Mouse (Mus musculus): ENCODE data around the gene Ripor1. TPM values are rescaled to one million over a fixed set of nuclear protein-coding genes. Genes with fewer than 3 reads are reported as not detected.

The Ripor1 gene
- total RNA-seq, 2 experiments from 2014 or later, result 53.1 to 55.8 TPM

DNA sequence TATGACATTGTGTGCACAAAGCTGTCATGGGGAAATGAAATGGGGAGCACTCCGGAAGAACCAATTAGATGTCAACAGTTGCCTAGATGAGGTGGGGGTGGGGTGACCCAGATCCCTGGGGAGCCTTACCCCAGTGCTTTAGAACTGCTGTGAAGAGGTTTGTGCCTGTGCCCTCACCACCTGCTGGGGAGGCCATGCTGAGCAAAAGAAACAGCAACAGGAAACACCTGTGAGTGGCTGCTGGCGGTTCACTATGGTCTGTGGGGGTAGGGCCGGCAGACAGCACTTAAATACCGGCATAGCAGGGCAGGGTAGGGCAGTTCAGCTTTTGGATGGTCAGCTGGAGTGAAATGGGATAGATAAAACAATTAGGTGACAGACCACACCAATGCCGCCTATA is 18.1 kb downstream of the Ripor1 start:
- DNase-seq, result no peak
- intact Hi-C loops (cut with DNase I), result loop anchor here (2.0 kb wide), 2 partner anchors 26 to 62 kb away; no protein-coding TSS in a partner anchor

DNA sequence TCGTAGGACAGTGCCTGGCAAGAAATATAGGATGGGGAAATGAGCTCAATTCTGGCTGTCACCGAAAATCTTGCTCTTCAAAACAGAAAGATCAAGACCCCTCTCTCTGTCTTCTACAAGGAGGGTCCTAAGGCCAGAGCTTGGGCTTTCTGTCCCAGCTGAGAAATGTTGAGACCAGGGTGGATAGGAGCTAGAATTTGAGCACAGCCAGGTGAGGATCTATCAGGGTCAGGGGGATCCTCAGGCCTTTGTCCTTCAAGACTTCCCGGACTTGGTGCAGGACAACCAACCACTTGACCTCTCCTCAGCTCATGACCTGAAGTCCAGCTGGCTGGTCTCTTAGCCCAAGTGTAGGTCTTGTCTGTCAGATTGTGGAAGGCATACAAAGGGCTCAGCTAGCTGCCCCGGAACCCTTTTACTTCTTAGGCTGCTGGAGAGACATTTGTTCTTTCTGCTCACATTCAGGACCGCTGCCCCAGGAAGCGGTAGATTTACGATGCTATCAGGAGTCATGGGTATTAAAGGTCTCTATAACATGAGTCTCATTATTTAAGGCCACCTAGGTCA is 18.7 kb downstream of the Ripor1 start:
- intact Hi-C loops (cut with DNase I), result loop anchor here (2.0 kb wide), 2 partner anchors 27 to 61 kb away; no protein-coding TSS in a partner anchor
- DNase-seq, result no peak

DNA sequence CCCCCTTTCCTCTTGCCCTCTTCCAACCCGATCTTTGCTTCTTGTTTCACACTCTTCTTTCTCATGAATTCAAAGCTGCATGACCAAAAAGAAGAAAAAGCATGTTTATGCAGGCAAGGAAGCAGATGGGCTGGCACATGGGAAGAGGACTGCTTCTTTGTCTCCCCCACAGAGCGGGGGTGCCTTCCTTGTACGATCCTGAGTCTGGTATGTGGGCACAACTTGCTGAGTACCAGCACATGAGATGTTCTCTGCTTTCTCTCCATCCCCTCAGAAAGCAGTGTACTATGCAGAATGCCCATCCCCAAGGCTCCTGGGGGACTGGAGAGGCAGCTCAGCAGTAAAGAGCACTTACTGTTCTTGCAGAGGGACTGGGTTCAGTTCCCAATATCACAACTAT is 19.3 kb downstream of the Ripor1 start:
- intact Hi-C loops (cut with DNase I), result no loop called here
- no peak for DNase-seq

DNA sequence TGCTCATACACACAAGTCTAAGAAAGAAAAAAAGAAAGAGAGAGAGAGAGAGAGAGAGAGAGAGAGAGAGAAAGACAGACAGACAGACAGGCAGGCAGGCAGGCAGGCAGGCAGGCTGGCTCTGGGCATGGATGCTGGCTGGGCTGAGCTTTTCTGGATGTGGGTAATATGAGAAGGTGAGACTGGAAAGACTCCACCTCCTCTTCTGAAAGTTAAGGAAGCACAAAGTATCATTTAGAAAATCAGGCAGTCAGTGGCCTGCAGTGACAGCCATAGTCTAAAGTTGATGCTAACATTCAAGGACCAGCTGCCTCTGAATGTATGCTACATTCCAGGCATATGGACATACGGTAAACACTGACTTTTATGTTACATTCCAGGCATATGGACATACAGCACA is 19.8 kb downstream of the Ripor1 start:
- no peak for DNase-seq
- intact Hi-C loops (cut with DNase I), result no loop called here

DNA sequence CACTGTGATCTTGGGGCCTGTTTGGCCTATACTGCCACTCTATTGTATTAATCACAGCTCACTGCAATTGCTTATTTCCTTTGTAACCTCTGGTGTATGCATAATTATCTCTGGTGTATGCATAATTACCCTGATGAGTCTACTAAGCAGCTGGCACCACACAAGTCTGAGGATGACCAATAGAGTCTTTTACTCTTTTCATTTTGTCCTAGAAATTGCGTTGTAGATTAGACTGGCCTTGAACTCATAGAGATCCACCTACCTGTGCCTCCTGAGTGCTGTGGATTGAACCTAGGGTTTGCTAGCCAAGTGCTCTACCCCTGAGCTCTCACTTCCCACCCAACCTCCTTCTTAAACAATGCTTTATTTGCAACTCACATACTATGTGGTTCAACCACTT is 21.0 kb downstream of the Ripor1 start:
- DNase-seq, result no peak
- intact Hi-C loops (cut with DNase I), result no loop called here

DNA sequence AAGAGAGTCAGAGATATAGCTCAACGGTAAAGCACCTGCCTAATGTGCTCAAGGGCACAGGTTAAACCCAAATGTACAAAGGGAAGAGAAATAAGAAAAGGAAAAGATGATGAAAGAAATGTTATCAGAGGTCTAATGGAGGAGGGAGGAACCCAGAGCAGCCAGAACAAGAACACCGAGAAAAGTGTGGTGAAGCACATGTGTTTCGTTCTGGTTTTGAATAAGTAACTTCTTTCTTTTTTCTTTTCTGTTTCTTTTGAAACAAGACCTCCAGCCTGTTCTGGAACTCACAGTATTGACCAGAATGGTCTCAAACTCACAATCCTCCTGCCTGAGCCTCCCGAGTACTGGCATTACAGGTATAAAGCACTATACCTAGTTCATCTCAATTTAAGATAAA is 24.3 kb downstream of the Ripor1 start:
- intact Hi-C loops (cut with DNase I), result no loop called here

DNA sequence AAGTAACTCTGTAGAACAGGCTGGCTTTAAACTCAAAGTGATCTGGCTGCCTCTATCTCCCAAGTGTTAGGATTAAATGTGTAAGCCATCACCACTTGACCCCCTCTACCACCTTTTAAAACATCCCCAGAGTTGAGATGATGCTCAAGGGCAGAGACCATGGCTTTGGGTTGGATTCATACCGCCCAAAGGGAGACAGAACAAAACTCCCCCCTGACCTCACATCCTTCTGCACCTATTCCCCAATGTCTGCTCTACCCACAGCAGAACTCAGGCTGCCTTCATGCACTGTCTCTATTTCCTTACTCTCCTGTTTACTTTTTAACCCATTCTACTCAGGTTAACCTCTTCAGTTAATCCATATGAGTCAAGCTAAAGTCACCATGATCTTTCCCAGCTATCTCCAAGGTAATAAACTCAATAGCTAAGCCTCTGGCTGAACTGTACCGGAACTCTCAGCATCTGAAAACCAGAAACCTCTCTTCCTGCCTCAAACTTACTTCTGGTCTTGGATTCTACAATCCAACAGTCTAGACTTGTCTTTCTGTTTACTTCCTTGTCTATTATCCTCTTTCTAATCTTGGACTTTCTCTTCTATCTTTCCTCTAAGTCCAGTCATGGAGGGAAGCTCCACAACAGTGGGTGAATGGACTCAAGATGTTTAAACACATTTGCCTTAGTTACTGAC is 29.9 kb downstream of the Ripor1 start:
- intact Hi-C loops (cut with DNase I), result loop anchor here (5.0 kb wide), 1 partner anchor 42 kb away; no protein-coding TSS in a partner anchor
- no peak for DNase-seq

More for the DNA sequence above, 24.3 kb downstream of the Ripor1 start:
- DNase-seq, result no peak

DNA sequence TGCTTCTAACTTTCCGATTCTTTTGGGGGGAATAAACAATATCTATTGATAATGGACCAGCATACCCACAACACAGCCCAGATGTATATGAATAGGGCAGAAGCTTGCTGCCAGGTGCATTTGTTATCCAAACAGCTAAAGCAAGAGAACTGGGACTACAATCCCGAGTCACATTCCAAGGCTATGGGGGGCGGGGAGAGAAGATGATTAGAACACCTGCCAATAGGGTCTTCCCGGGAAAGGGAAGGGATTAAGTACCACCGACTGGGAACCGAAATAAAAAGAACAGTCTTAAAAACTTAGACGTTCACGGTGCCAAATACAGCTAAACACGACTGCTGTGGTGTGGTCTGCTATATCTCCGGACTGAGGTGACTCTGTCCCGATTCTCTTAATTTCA is 30.4 kb downstream of the Ripor1 start:
- intact Hi-C loops (cut with DNase I), result loop anchor here (5.0 kb wide), 1 partner anchor 42 kb away; no protein-coding TSS in a partner anchor
- no peak for DNase-seq

- intact Hi-C loops (cut with DNase I), result loop anchor here (2.0 to 5.0 kb wide), 2 partner anchors 39 to 41 kb away; no protein-coding TSS in a partner anchor
- peak; percentile 92 to 93 for DNase-seq
These were observed 31.2 kb downstream of the Ripor1 start, which contains the start of gene Ctcf for GRCm38 (mm10) chr8:105636018-105636962. TSS of gene Ctcf (plus strand) at chr8:105636568.

- peak in 1 of 2 experiments; percentile 78 for DNase-seq
- intact Hi-C loops (cut with DNase I), result loop anchor here (2.0 to 5.0 kb wide), 2 partner anchors 40 kb away; no protein-coding TSS in a partner anchor
These were observed 32.0 kb downstream of the Ripor1 start, which contains the start of gene Agrp for GRCm38 (mm10) chr8:105636963-105637510. TSS of gene Agrp (minus strand) at chr8:105637393.

GRCm38 (mm10) chr8:105637601-105638041 is 32.6 kb downstream of the Ripor1 start:
- intact Hi-C loops (cut with DNase I), result loop anchor here (2.0 to 5.0 kb wide), 2 partner anchors 40 to 41 kb away; no protein-coding TSS in a partner anchor
- no peak for DNase-seq

DNA sequence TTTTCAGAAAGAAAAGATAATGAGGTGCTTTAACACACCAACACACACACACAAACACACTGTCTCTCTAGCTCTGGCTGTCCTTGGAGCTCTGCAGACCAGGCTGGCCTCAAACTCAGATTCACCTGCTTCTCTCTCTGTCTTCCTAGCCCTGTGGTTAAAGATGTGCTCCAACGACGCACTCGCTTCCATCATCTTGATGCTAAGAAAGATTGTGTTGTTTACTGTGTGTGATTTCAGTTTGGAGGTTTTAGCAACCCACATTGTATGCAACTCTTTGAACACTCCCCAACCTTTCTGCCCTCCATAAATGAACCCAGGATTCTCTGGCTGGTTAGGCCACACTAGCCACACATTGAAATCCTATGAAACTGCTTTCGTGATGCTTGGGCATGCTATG is 33.5 kb downstream of the Ripor1 start:
- intact Hi-C loops (cut with DNase I), result loop anchor here (5.0 kb wide), 1 partner anchor 39 kb away; no protein-coding TSS in a partner anchor
- no peak for DNase-seq

GRCm38 (mm10) chr8:105639835-105640234 is 34.8 kb downstream of the Ripor1 start:
- DNase-seq, result no peak
- intact Hi-C loops (cut with DNase I), result loop anchor here (5.0 kb wide), 1 partner anchor 37 kb away; no protein-coding TSS in a partner anchor

DNA sequence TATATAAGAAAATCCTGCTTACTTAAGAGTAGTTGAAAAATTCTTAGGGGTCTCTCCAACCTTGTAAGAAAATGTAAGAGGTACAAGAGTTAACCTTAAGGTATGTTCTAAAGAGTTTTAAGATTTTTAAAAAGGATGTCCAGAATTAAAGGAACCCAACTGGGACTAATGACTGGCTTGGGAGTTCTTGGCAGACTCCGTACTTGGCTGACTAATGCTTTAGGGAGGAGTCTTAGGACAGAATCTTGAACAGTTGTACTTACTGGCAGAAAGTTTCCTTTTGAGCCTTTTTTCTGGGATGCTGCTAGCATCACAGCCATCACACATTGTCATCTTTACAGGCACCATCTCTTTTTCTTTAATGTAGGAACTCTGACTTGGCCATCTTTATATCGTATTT is 35.5 kb downstream of the Ripor1 start:
- peak in 1 of 2 experiments; percentile 43 for DNase-seq
- intact Hi-C loops (cut with DNase I), result no loop called here

DNA sequence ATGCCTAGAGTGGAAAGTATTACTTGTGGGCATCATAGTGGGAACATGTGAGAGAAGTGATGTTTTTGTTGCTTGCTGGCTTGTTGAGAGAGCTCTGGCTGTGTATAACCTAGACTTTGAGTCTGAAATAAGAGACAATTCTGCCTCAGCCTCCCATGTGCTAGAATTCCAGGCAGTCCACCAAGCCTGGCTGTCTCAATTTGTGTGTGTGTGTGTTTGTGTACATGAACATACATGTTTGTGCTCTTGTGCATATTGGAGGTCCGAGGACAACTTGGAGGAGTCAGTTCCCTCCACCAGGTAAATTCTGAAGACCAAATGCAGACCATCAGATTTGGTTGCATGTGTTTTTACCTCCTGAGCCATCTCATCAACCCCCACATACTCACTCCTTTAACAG is 40.1 kb downstream of the Ripor1 start:
- intact Hi-C loops (cut with DNase I), result no loop called here
- no peak for DNase-seq

DNA sequence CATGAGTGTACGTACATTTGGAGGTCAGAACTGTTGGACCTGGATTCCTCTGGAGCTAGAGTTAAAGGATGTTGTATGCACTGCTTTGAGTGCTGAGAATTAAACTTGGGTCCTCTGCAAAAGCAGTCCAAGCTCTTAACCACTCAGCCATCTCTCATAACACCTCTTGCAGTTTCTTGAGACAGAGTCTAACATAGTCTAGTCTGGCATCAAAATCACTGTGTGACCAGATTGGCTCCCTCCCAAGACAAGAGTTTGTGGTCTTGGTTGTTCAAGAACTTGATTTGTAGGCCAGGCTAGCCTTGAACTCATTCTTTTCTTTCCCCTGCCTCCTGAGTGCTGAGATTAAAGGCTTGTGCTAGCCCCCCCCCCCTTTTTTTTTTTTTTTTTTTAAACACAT is 43.9 kb downstream of the Ripor1 start:
- intact Hi-C loops (cut with DNase I), result no loop called here
- no peak for DNase-seq

- DNase-seq, result no peak
- intact Hi-C loops (cut with DNase I), result no loop called here
These were observed 52.6 kb downstream of the Ripor1 start for GRCm38 (mm10) chr8:105657641-105658040.

DNA sequence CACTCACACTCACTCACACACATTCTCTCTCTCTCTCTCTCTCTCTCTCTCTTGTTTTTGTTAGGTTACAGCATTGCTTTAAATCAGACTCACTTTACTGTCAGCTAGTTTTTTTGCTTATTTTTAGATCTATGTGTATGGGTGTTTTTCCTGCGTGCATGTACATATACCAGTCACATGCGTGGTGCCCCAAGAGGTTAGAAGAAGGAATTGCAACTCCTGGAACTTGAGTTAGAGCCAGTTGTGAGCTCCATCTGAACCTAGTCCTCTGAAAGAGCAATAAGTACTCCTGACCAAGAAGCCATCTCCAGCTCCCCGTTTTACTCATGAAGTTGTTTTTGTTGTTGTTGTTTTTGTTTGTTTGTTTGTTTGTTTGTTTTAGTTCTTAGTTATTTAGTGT is 56.1 kb downstream of the Ripor1 start:
- peak; percentile 23 to 53 for DNase-seq
- intact Hi-C loops (cut with DNase I), result no loop called here

Data from heart, postnatal 10 days (tissue).